Comparison of ENCODE assay signal across 10 mouse cellular contexts in the genomic region with DNA sequence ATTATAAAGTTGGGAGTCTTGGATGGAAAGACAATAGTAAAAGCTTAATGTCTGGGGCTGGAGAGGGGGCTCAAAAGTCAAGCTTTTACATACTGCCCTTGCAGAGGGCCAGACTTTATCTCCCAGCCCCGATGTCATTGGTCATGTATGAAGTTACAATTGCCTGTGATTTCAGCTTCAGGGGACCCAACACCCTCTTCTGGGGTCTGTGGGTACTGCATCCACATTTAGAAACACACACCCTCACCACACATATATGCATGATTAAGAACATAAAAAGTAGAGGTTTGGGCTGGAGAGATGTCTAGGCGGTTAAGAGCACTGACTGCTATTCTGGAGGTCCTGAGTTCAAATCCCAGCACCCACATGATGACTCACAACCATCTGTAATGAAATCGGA. TPM values are rescaled to one million over a fixed set of nuclear protein-coding genes. Genes with fewer than 3 reads are reported as not detected.
DNase-seq lines count a peak whose midpoint lies in the region; ATAC-seq and TF ChIP-seq lines count a peak whose summit lies in the region.
"Had no signal": no experiment of that assay in that cellular context is flagged by ENCODE, and none has a peak within 500 bp of the region (broad histone marks: within the 10 kb centered on the region; RNA-seq: fewer than 3 reads in every experiment).

No protein-coding gene starts in this region.

- H3K27ac ChIP-seq in gastrocnemius, adult 2 months, result no peak overlapping the region
- H3K27ac ChIP-seq in neural tube, embryonic 15.5 days (replicated peaks), result no peak overlapping the region

- no peaks in the 10 kb centered on the region; the same call in 1 of the 2 replicates for H3K9me3 ChIP-seq in neural tube, embryonic 15.5 days (replicated peaks)

- no peak for ATAC-seq in neural tube, embryonic 15.5 days (ENCODE audit: low FRiP score)

- H3K4me1 ChIP-seq in neural tube, embryonic 15.5 days, result no peaks in the 10 kb centered on the region
- H3K4me1 ChIP-seq: megakaryocyte, embryonic 14.5 days had no signal

- TF ChIP-seq CTCF in gastrocnemius, adult 2 months (IDR thresholded peaks at IDR 0.05), result peak; percentile 57

- H3K4me2 ChIP-seq in neural tube, embryonic 15.5 days, result no peak overlapping the region

- no peak for DNase-seq in gastrocnemius, adult 2 months
- DNase-seq in gastrocnemius, postnatal 14 days, result no peak
- DNase-seq in left cerebral cortex, postnatal 4 days, result peak; percentile 21
- no peak for DNase-seq in left cerebral cortex, adult 9 months (ENCODE audit: low spot score in 2 of 2)
- DNase-seq in ES-CJ7 (ENCODE audit: low read depth, low spot score), result peak; percentile 40
- DNase-seq in lung, postnatal 14 days, result peak; percentile 38
- no peak for DNase-seq in left cerebral cortex, adult 18-20 months (ENCODE audit: low spot score in 2 of 2)
- DNase-seq: cerebellum, adult 9-11 months had no signal

- no peaks in the 10 kb centered on the region for H3K36me3 ChIP-seq in neural tube, embryonic 15.5 days

- intact Hi-C loops in gastrocnemius, adult 2 months (cut with DNase I), result loop anchor here (5.0 kb wide), 1 partner anchor 114 kb away; no protein-coding TSS in a partner anchor
- intact Hi-C loops in gastrocnemius, postnatal 14 days (cut with DNase I; ENCODE audit: low total_unique reads), result no loop called here
- intact Hi-C loops in left cerebral cortex, postnatal 4 days (cut with DNase I), result no loop called here

- H3K4me3 ChIP-seq in gastrocnemius, adult 2 months, result no peak overlapping the region
- H3K4me3 ChIP-seq in neural tube, embryonic 15.5 days (replicated peaks), result no peak overlapping the region
- H3K4me3 ChIP-seq: megakaryocyte, embryonic 14.5 days had no signal

- no peak overlapping the region for H3K9ac ChIP-seq in neural tube, embryonic 15.5 days (replicated peaks)

- 89% methylated on average over 3 of the region's 3 CpGs for WGBS in neural tube, embryonic 15.5 days

- H3K27me3 ChIP-seq in neural tube, embryonic 15.5 days (replicated peaks), result no peaks in the 10 kb centered on the region
- H3K27me3 ChIP-seq: megakaryocyte, embryonic 14.5 days had no signal

RNA-seq across cellular contexts. Expression of gene Baiap2l1, which starts 23.9 kb away (rescaled TPM):
- under 1 TPM; 0.13 to 0.53 TPM for total RNA-seq in gastrocnemius, adult 2 months (2021)
- total RNA-seq in gastrocnemius, postnatal 14 days (2021), result 1 to 10 TPM; 1.6 to 2.2 TPM
- under 1 TPM; 0.24 to 0.36 TPM for total RNA-seq in left cerebral cortex, postnatal 4 days (2021)
- 1 to 10 TPM in 1 of 2 experiments, under 1 TPM in 1; 0.45 to 1.2 TPM for total RNA-seq in left cerebral cortex, adult 18-20 months (2021)
- polyA plus RNA-seq in neural tube, embryonic 15.5 days (2015; fragmentation: Nextera tagmentation; extraction: Ambion mirVana), result 1.5 and 3.7 TPM in 2 replicates

Comparison
In these comparisons a context has a peak if more than half of its experiments do, and no peak if none do; other contexts are left out.
1. DNase-seq: peak in left cerebral cortex, postnatal 4 days (single experiment), ES-CJ7 (single experiment) and lung, postnatal 14 days (single experiment); none in gastrocnemius, adult 2 months (single experiment), gastrocnemius, postnatal 14 days (single experiment), left cerebral cortex, adult 9 months (0 of 2) and left cerebral cortex, adult 18-20 months (0 of 2).